Mouse (Mus musculus): ENCODE results near the gene Gm6592. TPM values are rescaled to one million over a fixed set of nuclear protein-coding genes. Genes with fewer than 3 reads are reported as not detected.
A peak's percentile ranks its signal among the peaks of the same experiment; 100 is the strongest.
"Not testable (repeated sequence)": the region's sequence is repeated elsewhere in the genome, so short reads cannot be mapped to it uniquely, and the experiment has no call there.

The Gm6592 gene
- not detected in 2 replicates for polyA plus RNA-seq (2015; fragmentation: Nextera tagmentation; extraction: Ambion mirVana)

DNA sequence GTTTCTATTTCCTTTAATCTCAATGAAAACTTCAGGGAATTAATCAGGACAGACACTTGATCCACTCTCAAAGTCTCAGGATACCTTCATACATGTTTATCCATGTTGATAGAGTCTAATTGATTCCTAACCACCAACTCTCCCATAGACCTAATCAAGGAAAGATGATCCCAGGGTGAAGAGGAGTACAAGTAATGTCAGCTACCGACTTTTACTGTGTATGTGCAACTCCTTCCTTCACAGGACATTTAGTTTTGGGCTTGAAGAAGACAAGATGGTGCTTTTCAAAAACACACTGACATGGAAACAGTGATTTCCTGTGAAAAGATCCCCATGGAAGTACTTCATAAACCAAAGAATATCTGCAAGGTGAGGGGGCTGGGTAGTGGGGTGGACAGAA lies at the start of gene Gm6592:
TSS of gene Gm6592 (plus strand) at position 301 of the 400 bp plus-strand sequence.
- no peaks in the 10 kb centered on the region for H3K27me3 ChIP-seq (replicated peaks; ENCODE audit: control insufficient read depth, insufficient read depth, low read length)
- no peak within 1 kb of the TSS for H3K4me3 ChIP-seq (ENCODE audit: low read length)
- no peak within 1 kb of the TSS for H3K4me2 ChIP-seq (ENCODE audit: low read length)
- H3K4me1 ChIP-seq (ENCODE audit: control insufficient read depth, insufficient read depth, low read depth, low read length): no peaks in the 10 kb centered on the region
- ATAC-seq: no peak
- H3K27ac ChIP-seq (ENCODE audit: low read depth, low read length): no peak within 1 kb of the TSS
- 93% methylated on average over 1 of the region's 1 CpGs for WGBS
- H3K36me3 ChIP-seq (ENCODE audit: control insufficient read depth, insufficient read depth, low read length): no peaks in the 10 kb centered on the region
- no peak within 1 kb of the TSS for H3K9ac ChIP-seq (ENCODE audit: low read depth, low read length)
- H3K9me3 ChIP-seq (ENCODE audit: control insufficient read depth, low read length): no peaks in the 10 kb centered on the region

DNA sequence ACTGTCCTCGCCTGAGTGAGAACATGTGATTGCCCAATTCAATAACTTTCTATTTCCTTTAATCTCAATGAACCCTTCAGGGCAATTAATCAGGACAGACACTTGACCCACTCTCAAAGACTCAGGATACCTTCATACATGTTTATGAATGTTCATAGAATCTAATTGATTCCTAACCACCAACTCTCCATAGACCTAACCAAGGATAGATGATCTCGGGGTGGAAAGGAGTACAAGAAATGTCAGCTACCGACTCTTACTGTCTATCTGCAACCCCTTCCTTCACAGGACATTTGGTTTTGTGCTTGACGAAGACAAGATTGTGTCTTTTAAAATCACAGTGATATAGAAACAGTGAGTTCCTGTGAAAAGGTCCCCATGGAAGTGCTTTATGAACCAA lies 40.4 kb upstream of the Gm6592 start, which contains the start of gene Ssxb5:
TSS of gene Ssxb5 (plus strand) at position 301 of the 400 bp plus-strand sequence.
- H3K27ac ChIP-seq (ENCODE audit: low read depth, low read length); H3K9ac ChIP-seq (ENCODE audit: low read depth, low read length); H3K27me3 ChIP-seq (replicated peaks; ENCODE audit: control insufficient read depth, insufficient read depth, low read length); H3K4me3 ChIP-seq (ENCODE audit: low read length); H3K9me3 ChIP-seq (ENCODE audit: control insufficient read depth, low read length); H3K4me1 ChIP-seq (ENCODE audit: control insufficient read depth, insufficient read depth, low read depth, low read length); ATAC-seq; H3K4me2 ChIP-seq (ENCODE audit: low read length); H3K36me3 ChIP-seq (ENCODE audit: control insufficient read depth, insufficient read depth, low read length): not testable (repeated sequence)
- WGBS: 80% methylated on average over 4 of the region's 4 CpGs

DNA sequence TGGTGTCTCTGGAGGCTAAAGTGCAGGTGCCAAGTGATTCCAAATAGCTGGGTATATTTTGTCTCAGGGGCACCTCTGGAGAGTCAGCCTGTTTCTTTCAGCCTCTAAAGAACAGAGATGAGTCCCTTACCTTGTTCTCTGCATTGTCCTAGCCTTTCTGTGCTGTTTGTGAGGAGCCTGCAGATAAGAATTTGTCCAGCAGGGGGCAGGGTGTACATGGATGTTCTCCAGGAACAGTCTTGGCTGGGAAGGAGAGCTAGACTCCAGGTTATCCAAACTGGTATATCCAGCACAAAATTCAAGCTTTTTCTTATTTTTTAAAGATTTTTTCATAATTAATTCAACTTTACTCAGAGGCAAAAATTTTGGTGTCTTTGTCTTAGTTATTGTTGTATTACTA lies 11.8 kb upstream of the Gm6592 start:
- no peaks in the 10 kb centered on the region for H3K27me3 ChIP-seq (replicated peaks; ENCODE audit: control insufficient read depth, insufficient read depth, low read length)
- H3K4me3 ChIP-seq (ENCODE audit: low read length): no peak overlapping the region
- no peaks in the 10 kb centered on the region for H3K36me3 ChIP-seq (ENCODE audit: control insufficient read depth, insufficient read depth, low read length)
- H3K9me3 ChIP-seq (ENCODE audit: control insufficient read depth, low read length): no peaks in the 10 kb centered on the region
- no peak overlapping the region for H3K9ac ChIP-seq (ENCODE audit: low read depth, low read length)
- H3K4me2 ChIP-seq (ENCODE audit: low read length): no peak overlapping the region
- no peaks in the 10 kb centered on the region for H3K4me1 ChIP-seq (ENCODE audit: control insufficient read depth, insufficient read depth, low read depth, low read length)
- ATAC-seq: no peak
- no peak overlapping the region for H3K27ac ChIP-seq (ENCODE audit: low read depth, low read length)

DNA sequence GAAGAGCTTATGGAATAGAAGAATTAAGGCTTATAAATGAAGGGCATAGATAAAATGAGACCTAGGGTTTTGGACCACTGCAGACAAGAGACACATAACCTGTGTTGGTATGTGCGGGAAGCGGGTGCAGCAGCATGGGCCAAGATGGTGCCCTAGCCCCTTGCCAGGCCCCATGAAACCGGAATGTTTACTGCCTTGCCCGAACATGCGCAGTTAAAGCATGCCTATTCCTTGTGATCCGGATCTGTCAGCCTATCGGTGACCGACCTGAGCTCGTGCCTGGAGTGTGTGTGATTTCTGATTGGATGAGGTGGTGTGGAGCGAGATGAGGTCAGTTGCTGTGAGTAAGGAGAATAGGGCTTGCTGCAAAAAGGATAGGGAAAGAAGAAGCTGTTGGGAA lies 8.7 kb downstream of the Gm6592 start:
- Histone ChIP-seq H3K4me2 (ENCODE audit: low read length) (no peak overlapping the region), H3K27ac (ENCODE audit: low read depth, low read length) (no peak overlapping the region), H3K9me3 (ENCODE audit: control insufficient read depth, low read length) (no peaks in the 10 kb centered on the region), H3K36me3 (ENCODE audit: control insufficient read depth, insufficient read depth, low read length) (no peaks in the 10 kb centered on the region), H3K27me3 (replicated peaks; ENCODE audit: control insufficient read depth, insufficient read depth, low read length) (no peaks in the 10 kb centered on the region), H3K4me1 (ENCODE audit: control insufficient read depth, insufficient read depth, low read depth, low read length) (no peaks in the 10 kb centered on the region), H3K9ac (ENCODE audit: low read depth, low read length) (no peak overlapping the region), H3K4me3 (ENCODE audit: low read length) (no peak overlapping the region)
- ATAC-seq: no peak
- 87% methylated on average over 10 of the region's 10 CpGs for WGBS

DNA sequence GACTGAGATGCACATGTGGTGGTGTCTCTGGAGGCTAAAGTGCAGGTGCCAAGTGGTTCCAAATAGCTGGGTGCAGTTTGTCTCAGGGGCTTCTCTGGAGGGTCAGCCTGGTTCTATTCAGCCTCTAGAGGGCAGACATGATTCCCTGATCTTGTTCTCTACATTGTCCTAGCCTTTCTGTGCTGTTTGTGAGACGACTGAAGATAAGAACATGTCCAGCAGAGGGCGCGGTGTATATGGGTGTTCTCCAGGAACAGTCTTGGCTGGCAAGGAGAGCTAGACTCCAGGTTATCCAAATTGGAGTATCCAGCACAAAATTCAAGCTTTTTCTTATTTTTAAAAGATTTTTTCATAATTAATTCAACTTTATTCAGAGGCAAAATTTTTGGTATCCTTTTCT lies 20.5 kb downstream of the Gm6592 start:
- H3K4me3 ChIP-seq (ENCODE audit: low read length); H3K36me3 ChIP-seq (ENCODE audit: control insufficient read depth, insufficient read depth, low read length); H3K9me3 ChIP-seq (ENCODE audit: control insufficient read depth, low read length); H3K4me1 ChIP-seq (ENCODE audit: control insufficient read depth, insufficient read depth, low read depth, low read length); H3K4me2 ChIP-seq (ENCODE audit: low read length); H3K9ac ChIP-seq (ENCODE audit: low read depth, low read length); H3K27ac ChIP-seq (ENCODE audit: low read depth, low read length); H3K27me3 ChIP-seq (replicated peaks; ENCODE audit: control insufficient read depth, insufficient read depth, low read length); ATAC-seq: not testable (repeated sequence)
- WGBS: 2% methylated on average over 3 of the region's 3 CpGs

DNA sequence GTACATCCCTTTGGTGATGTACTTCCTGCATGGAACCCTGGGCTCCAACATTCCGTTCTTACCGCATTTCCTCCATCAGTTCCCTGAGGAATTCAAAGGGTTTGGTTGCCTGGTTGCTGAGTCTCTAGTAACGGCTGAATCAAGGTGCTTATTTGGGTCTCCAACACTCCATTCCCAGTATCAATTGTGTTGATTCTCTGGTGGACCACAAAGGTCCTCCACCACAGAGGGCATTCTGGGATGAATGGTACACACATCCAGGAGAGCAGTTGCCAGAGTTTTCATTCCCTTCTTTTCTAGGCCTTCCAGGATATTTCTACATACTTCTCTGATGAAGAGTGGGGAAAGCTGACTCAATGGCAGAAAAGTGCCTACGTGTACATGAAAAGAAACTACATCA lies 30.2 kb downstream of the Gm6592 start, which contains the start of gene Gm5751:
TSS of gene Gm5751 (plus strand) at position 301 of the 400 bp plus-strand sequence.
- H3K4me2 ChIP-seq (ENCODE audit: low read length); H3K4me3 ChIP-seq (ENCODE audit: low read length); H3K9ac ChIP-seq (ENCODE audit: low read depth, low read length); H3K27me3 ChIP-seq (replicated peaks; ENCODE audit: control insufficient read depth, insufficient read depth, low read length); H3K27ac ChIP-seq (ENCODE audit: low read depth, low read length); H3K36me3 ChIP-seq (ENCODE audit: control insufficient read depth, insufficient read depth, low read length); ATAC-seq; H3K4me1 ChIP-seq (ENCODE audit: control insufficient read depth, insufficient read depth, low read depth, low read length); H3K9me3 ChIP-seq (ENCODE audit: control insufficient read depth, low read length): not testable (repeated sequence)
- WGBS: 88% methylated on average over 3 of the region's 4 CpGs

DNA sequence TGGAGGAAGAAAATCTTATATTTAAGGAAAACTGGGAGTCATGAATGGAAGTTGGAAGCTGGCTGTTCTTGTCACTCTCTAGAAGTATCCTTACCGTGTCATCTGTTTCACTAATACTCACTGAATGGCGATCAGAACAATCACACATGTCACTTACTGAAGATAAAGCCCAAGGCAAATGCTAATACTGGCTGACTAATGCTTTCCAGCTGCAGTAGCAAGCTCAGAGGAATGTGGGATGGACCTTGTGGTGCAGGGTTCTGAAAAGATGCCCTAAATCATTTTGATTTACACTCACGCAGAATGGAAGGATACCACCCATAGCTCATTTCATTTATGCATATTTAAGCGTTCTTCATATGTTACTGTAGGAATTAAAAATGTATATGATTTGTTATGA lies 40.5 kb downstream of the Gm6592 start:
- ATAC-seq: no peak
- Histone ChIP-seq H3K9me3 (ENCODE audit: control insufficient read depth, low read length) (no peaks in the 10 kb centered on the region), H3K4me3 (ENCODE audit: low read length) (no peak overlapping the region), H3K4me1 (ENCODE audit: control insufficient read depth, insufficient read depth, low read depth, low read length) (no peaks in the 10 kb centered on the region), H3K9ac (ENCODE audit: low read depth, low read length) (no peak overlapping the region), H3K36me3 (ENCODE audit: control insufficient read depth, insufficient read depth, low read length) (no peaks in the 10 kb centered on the region), H3K4me2 (ENCODE audit: low read length) (no peak overlapping the region), H3K27ac (ENCODE audit: low read depth, low read length) (no peak overlapping the region), H3K27me3 (replicated peaks; ENCODE audit: control insufficient read depth, insufficient read depth, low read length) (no peaks in the 10 kb centered on the region)
- WGBS: 80% methylated on average over 4 of the region's 4 CpGs

DNA sequence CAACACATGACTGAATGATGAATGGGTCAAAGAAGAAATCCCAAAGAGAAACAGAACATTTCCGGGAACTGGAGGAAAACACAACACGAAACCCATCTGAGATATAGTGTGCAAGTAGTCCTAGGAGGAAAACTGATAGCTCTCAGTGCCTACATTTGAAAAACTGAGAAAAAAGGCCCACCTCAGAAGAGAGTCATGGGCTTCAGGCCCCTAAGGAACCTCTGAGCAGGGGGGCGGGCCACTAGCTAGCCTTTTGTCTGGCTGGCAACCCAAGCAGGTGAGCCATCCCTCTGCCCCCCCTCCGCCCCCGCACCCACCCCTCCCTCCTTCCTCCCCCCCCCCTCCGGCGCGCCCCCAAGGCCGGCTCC lies 48.2 kb downstream of the Gm6592 start:
- ATAC-seq: peak; percentile 63
- Histone ChIP-seq H3K4me3 (ENCODE audit: low read length) (peak overlapping the region; percentile 59), H3K9ac (ENCODE audit: low read depth, low read length) (peak overlapping the region; percentile 85; the same call in 1 of the 2 replicates), H3K4me2 (ENCODE audit: low read length) (peak overlapping the region; percentile 72), H3K27me3 (replicated peaks; ENCODE audit: control insufficient read depth, insufficient read depth, low read length) (no peaks in the 10 kb centered on the region), H3K4me1 (ENCODE audit: control insufficient read depth, insufficient read depth, low read depth, low read length) (no peaks in the 10 kb centered on the region), H3K36me3 (ENCODE audit: control insufficient read depth, insufficient read depth, low read length) (no peaks in the 10 kb centered on the region), H3K9me3 (ENCODE audit: control insufficient read depth, low read length) (peaks cover 4% of the 10 kb centered on the region; the same call in 1 of the 2 replicates), H3K27ac (ENCODE audit: low read depth, low read length) (peak overlapping the region; percentile 87)
- WGBS: 37% methylated on average over 4 of the region's 9 CpGs

DNA sequence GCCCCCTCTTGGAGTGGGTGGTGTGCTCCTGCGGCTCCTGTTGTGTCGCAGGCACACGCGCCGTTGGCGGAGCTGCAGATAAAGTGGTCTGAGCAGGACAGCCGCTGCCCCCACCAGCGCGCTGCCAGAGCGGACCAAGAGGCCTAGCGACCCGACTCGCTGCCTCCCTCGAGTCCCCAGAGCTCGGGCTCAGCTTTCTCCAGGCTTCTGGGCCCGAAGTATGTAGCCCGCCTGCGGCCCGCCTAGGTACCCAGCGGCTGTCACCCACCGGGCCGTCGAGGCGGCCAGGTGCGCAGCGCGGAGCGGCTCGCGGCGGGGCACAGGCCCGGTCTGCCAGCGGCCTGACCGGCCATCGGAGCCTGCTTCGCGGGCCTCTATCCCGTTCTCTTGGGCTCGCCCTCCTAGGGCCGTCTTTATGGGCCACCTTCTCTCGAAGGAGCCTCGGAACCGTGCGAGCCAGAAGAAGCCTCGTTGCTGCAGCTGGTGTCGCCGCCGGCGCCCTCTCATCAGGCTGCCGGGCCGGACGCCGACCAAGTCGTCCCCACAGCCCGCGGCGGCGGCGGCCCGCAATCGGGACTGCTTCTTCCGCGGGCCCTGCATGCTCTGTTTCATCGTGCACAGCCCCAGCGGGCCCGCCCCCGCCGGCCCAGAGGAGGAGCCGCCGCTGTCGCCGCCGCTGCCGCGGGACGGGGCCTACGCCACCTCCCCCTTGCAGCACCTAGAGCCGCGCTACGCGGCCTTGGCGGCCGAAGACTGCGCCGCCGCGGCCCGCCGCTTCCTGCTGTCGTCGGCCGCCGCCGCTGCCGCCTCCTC lies 48.8 kb downstream of the Gm6592 start, which contains the start of gene B630019K06Rik:
TSS of gene B630019K06Rik (plus strand) at position 40 of the 813 bp plus-strand sequence.
- no peaks in the 10 kb centered on the region for H3K4me1 ChIP-seq (ENCODE audit: control insufficient read depth, insufficient read depth, low read depth, low read length)
- peak within 1 kb of the TSS; percentile 72 for H3K4me2 ChIP-seq (ENCODE audit: low read length)
- H3K9me3 ChIP-seq (ENCODE audit: control insufficient read depth, low read length): peaks cover 4% of the 10 kb centered on the region; the same call in 1 of the 2 replicates
- H3K27me3 ChIP-seq (replicated peaks; ENCODE audit: control insufficient read depth, insufficient read depth, low read length): no peaks in the 10 kb centered on the region
- peak within 1 kb of the TSS; percentile 85 for H3K9ac ChIP-seq (ENCODE audit: low read depth, low read length)
- 20% methylated on average over 59 of the region's 95 CpGs for WGBS
- H3K27ac ChIP-seq (ENCODE audit: low read depth, low read length): peak within 1 kb of the TSS; percentile 87
- H3K36me3 ChIP-seq (ENCODE audit: control insufficient read depth, insufficient read depth, low read length): no peaks in the 10 kb centered on the region
- peak within 1 kb of the TSS; percentile 59 for H3K4me3 ChIP-seq (ENCODE audit: low read length)
- ATAC-seq: peak; percentile 90

Data from hindbrain, embryonic 16.5 days (tissue).